Mouse (Mus musculus): ENCODE measurements at regions not wholly inside any gene's neighbourhood (a gene's known extent, or its start where the extent isn't known, plus 50 kb on each side); places are given as distances from the start of the nearest gene placed in this dataset.

- TF ChIP-seq POLR2A (IDR thresholded peaks at IDR 0.05; ENCODE audit: control insufficient read depth in 1 of 2, insufficient read depth in 1 of 2, low read depth in 1 of 2, low read length in 2 of 2, poor library complexity in 1 of 2) (no peak), KAT2A (conservative IDR thresholded peaks at IDR 0.05; ENCODE audit: low read depth, low read length) (no peak)
These were observed 345.9 kb upstream of the 4930412O13Rik start for GRCm38 (mm10) chr2:9535141-9535658.
